Mouse (Mus musculus): ENCODE results near the gene Zfp385c. TPM values are rescaled to one million over a fixed set of nuclear protein-coding genes. Genes with fewer than 3 reads are reported as not detected.

The Zfp385c gene
- polyA plus RNA-seq, 1 experiment: not detected

- Histone ChIP-seq H3K4me1 (ENCODE audit: control insufficient read depth, insufficient read depth, low read length) (peaks cover 28% of the 10 kb centered on the region), H3K4me3 (ENCODE audit: insufficient read depth, low read length) (peak within 1 kb of the TSS; percentile 82), H3K27ac (ENCODE audit: insufficient read depth, low read depth, low read length) (peak within 1 kb of the TSS; percentile 63)
- peak; percentile 81; the same call in 1 of the 2 replicates for TF ChIP-seq POLR2A (IDR thresholded peaks at IDR 0.05; ENCODE audit: borderline replicate concordance, low read depth, low read length)
- TF ChIP-seq CTCF (IDR thresholded peaks at IDR 0.05; ENCODE audit: low read depth, low read length): no peak
Measured at GRCm38 (mm10) chr11:100711783-100712615, 19.7 kb upstream of the Zfp385c start, which contains the start of gene Kat2a. Kat2a (minus strand) TSS chr11:100712465.

- Histone ChIP-seq H3K4me3 (ENCODE audit: insufficient read depth, low read length) (peak overlapping the region; percentile 82; the same call in 1 of the 2 replicates), H3K27ac (ENCODE audit: insufficient read depth, low read depth, low read length) (no peak overlapping the region), H3K4me1 (ENCODE audit: control insufficient read depth, insufficient read depth, low read length) (peaks cover 28% of the 10 kb centered on the region)
- no peak for TF ChIP-seq POLR2A (IDR thresholded peaks at IDR 0.05; ENCODE audit: borderline replicate concordance, low read depth, low read length)
- no peak for TF ChIP-seq CTCF (IDR thresholded peaks at IDR 0.05; ENCODE audit: low read depth, low read length)
Measured at GRCm38 (mm10) chr11:100710977-100711376, 18.7 kb upstream of the Zfp385c start.

GRCm38 (mm10) chr11:100710528-100710927 is 18.3 kb upstream of the Zfp385c start:
- Histone ChIP-seq H3K4me1 (ENCODE audit: control insufficient read depth, insufficient read depth, low read length) (peaks cover 28% of the 10 kb centered on the region), H3K27ac (ENCODE audit: insufficient read depth, low read depth, low read length) (no peak overlapping the region), H3K4me3 (ENCODE audit: insufficient read depth, low read length) (no peak overlapping the region)
- TF ChIP-seq POLR2A (IDR thresholded peaks at IDR 0.05; ENCODE audit: borderline replicate concordance, low read depth, low read length) (no peak), CTCF (IDR thresholded peaks at IDR 0.05; ENCODE audit: low read depth, low read length) (no peak)

- H3K27ac ChIP-seq (ENCODE audit: insufficient read depth, low read depth, low read length): no peak overlapping the region
- TF ChIP-seq POLR2A (IDR thresholded peaks at IDR 0.05; ENCODE audit: borderline replicate concordance, low read depth, low read length): no peak
- TF ChIP-seq CTCF (IDR thresholded peaks at IDR 0.05; ENCODE audit: low read depth, low read length): no peak
- no peak overlapping the region for H3K4me3 ChIP-seq (ENCODE audit: insufficient read depth, low read length)
- H3K4me1 ChIP-seq (ENCODE audit: control insufficient read depth, insufficient read depth, low read length): peaks cover 32% of the 10 kb centered on the region
Measured at GRCm38 (mm10) chr11:100709201-100709810, 17.1 kb upstream of the Zfp385c start.

GRCm38 (mm10) chr11:100705095-100705747 is 13.0 kb upstream of the Zfp385c start:
- TF ChIP-seq POLR2A (IDR thresholded peaks at IDR 0.05; ENCODE audit: borderline replicate concordance, low read depth, low read length) (no peak), CTCF (IDR thresholded peaks at IDR 0.05; ENCODE audit: low read depth, low read length) (no peak)
- Histone ChIP-seq H3K27ac (ENCODE audit: insufficient read depth, low read depth, low read length) (no peak overlapping the region), H3K4me1 (ENCODE audit: control insufficient read depth, insufficient read depth, low read length) (peaks cover 17% of the 10 kb centered on the region), H3K4me3 (ENCODE audit: insufficient read depth, low read length) (no peak overlapping the region)

- Histone ChIP-seq H3K4me3 (ENCODE audit: insufficient read depth, low read length) (peak within 1 kb of the TSS; percentile 73), H3K4me1 (ENCODE audit: control insufficient read depth, insufficient read depth, low read length) (peaks cover 17% of the 10 kb centered on the region)
Measured at GRCm38 (mm10) chr11:100703851-100704531, 11.7 kb upstream of the Zfp385c start, which contains the start of gene Dhx58. Dhx58 (minus strand) TSS chr11:100704271.

GRCm38 (mm10) chr11:100703366-100703765 is 11.1 kb upstream of the Zfp385c start:
- Histone ChIP-seq H3K4me1 (ENCODE audit: control insufficient read depth, insufficient read depth, low read length) (peaks cover 17% of the 10 kb centered on the region), H3K4me3 (ENCODE audit: insufficient read depth, low read length) (peak overlapping the region; percentile 73), H3K27ac (ENCODE audit: insufficient read depth, low read depth, low read length) (no peak overlapping the region)
- TF ChIP-seq CTCF (IDR thresholded peaks at IDR 0.05; ENCODE audit: low read depth, low read length) (no peak), POLR2A (IDR thresholded peaks at IDR 0.05; ENCODE audit: borderline replicate concordance, low read depth, low read length) (no peak)

More at GRCm38 (mm10) chr11:100703851-100704531, 11.7 kb upstream of the Zfp385c start, which contains the start of gene Dhx58:
- no peak for TF ChIP-seq POLR2A (IDR thresholded peaks at IDR 0.05; ENCODE audit: borderline replicate concordance, low read depth, low read length)
- peak within 1 kb of the TSS; percentile 64 for H3K27ac ChIP-seq (ENCODE audit: insufficient read depth, low read depth, low read length)

- Histone ChIP-seq H3K4me3 (ENCODE audit: insufficient read depth, low read length) (peak overlapping the region; percentile 73), H3K27ac (ENCODE audit: insufficient read depth, low read depth, low read length) (peak overlapping the region; percentile 28), H3K4me1 (ENCODE audit: control insufficient read depth, insufficient read depth, low read length) (peaks cover 17% of the 10 kb centered on the region)
- TF ChIP-seq POLR2A (IDR thresholded peaks at IDR 0.05; ENCODE audit: borderline replicate concordance, low read depth, low read length) (no peak), CTCF (IDR thresholded peaks at IDR 0.05; ENCODE audit: low read depth, low read length) (no peak)
Measured at GRCm38 (mm10) chr11:100702906-100703305, 10.7 kb upstream of the Zfp385c start.
